Mouse (Mus musculus) liver, embryonic 14.5 days (tissue): ENCODE results near the gene Ypel4.

Experiments used
- CTCF ChIP-seq: IDR thresholded peaks from 2 replicates; pipeline ENCODE4 v1.5.1; 2016; ENCODE audit warnings: antibody characterized with exemption, low read depth, control low read depth
- EP300 ChIP-seq: IDR thresholded peaks from 2 replicates; pipeline ENCODE4 v1.6.1; 2016; ENCODE audit warnings: antibody characterized with exemption, low read depth

DNA sequence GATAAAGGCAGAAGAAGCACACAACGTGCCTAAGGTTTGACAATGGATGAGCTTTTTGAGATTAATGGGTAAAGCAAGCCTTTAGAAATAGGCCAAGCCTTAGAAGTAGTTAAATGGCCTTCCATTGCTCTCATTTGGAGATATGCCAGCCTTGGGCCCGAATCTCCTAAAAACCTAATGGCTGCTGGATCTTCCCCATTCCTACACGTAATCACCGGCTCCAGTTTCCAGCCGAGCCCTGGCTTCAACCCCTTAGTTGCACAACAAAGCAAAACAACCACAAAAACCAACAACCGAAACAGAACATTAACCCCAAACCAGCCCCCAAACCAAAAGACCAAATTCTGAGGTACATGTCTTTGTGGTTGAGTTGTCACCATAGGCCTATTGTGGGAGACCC lies 41.8 kb downstream of the Ypel4 start:
- TF ChIP-seq CTCF: no peak
- TF ChIP-seq EP300: no peak
